Mouse (Mus musculus) CH12F3 (cell line): ENCODE measurements around the gene Pprc1.

Experiments
- in situ Hi-C: fragments of 300-500 bp; cut with MboI; formaldehyde crosslinking; loops from 2 replicates; pipeline ENCODE4 v1.14.3; 2020; ENCODE audit warnings: low sequenced_read_pairs

The Pprc1 gene

GRCm38 (mm10) chr19:46050462-46050861 lies 5.8 kb downstream of the Pprc1 start:
- in situ Hi-C loops = no loop called here

- in situ Hi-C loops = no loop called here
These were observed 11.2 kb downstream of the Pprc1 start for GRCm38 (mm10) chr19:46055752-46056387.

GRCm38 (mm10) chr19:46056388-46056946 lies 11.8 kb downstream of the Pprc1 start:
- in situ Hi-C loops = no loop called here

- in situ Hi-C loops = no loop called here
These were observed 12.4 kb downstream of the Pprc1 start for GRCm38 (mm10) chr19:46056947-46057607.

GRCm38 (mm10) chr19:46058466-46058865 lies 13.8 kb downstream of the Pprc1 start:
- in situ Hi-C loops = no loop called here

- in situ Hi-C loops = no loop called here
These were observed 16.2 kb downstream of the Pprc1 start for GRCm38 (mm10) chr19:46060845-46061244.

GRCm38 (mm10) chr19:46068054-46068453 lies 23.4 kb downstream of the Pprc1 start:
- in situ Hi-C loops = no loop called here

- in situ Hi-C loops = no loop called here
These were observed 28.6 kb downstream of the Pprc1 start for GRCm38 (mm10) chr19:46073285-46073684.

GRCm38 (mm10) chr19:46074266-46074665 lies 29.6 kb downstream of the Pprc1 start:
- in situ Hi-C loops = no loop called here

GRCm38 (mm10) chr19:46075616-46076607 lies 31.2 kb downstream of the Pprc1 start, which contains the start of gene Nolc1:
Gene Nolc1 (plus strand): TSS chr19:46075863.
- in situ Hi-C loops = no loop called here

GRCm38 (mm10) chr19:46078535-46078934 lies 33.8 kb downstream of the Pprc1 start:
- in situ Hi-C loops = no loop called here

GRCm38 (mm10) chr19:46085185-46085584 lies 40.5 kb downstream of the Pprc1 start:
- in situ Hi-C loops = no loop called here

GRCm38 (mm10) chr19:46086337-46086736 lies 41.7 kb downstream of the Pprc1 start:
- in situ Hi-C loops = no loop called here

- in situ Hi-C loops = no loop called here
These were observed 43.2 kb downstream of the Pprc1 start for GRCm38 (mm10) chr19:46087871-46088270.

- in situ Hi-C loops = no loop called here
These were observed 47.0 kb downstream of the Pprc1 start for GRCm38 (mm10) chr19:46091641-46092040.

- in situ Hi-C loops = no loop called here
These were observed 49.5 kb downstream of the Pprc1 start for GRCm38 (mm10) chr19:46094144-46094543.

GRCm38 (mm10) chr19:46095291-46095690 lies 50.6 kb downstream of the Pprc1 start:
- in situ Hi-C loops = no loop called here

GRCm38 (mm10) chr19:46096396-46096795 lies 51.7 kb downstream of the Pprc1 start:
- in situ Hi-C loops = no loop called here

- in situ Hi-C loops = no loop called here
These were observed 54.9 kb downstream of the Pprc1 start for GRCm38 (mm10) chr19:46099561-46099960.

- in situ Hi-C loops = no loop called here
These were observed 58.9 kb downstream of the Pprc1 start for GRCm38 (mm10) chr19:46103437-46104186.
